Mouse (Mus musculus) liver, embryonic 14.5 days (tissue): ENCODE results near the gene Recql5. TPM values are rescaled to one million over a fixed set of nuclear protein-coding genes. Genes with fewer than 3 reads are reported as not detected.

Experiments used
- ATAC-seq: fragments of 200-750 bp; cut with Nextera tagmentation; 2 replicates; pipeline ENCODE4 v1.8.0; 2017; ENCODE audit warnings: moderate number of reproducible peaks, mild to moderate bottlenecking, moderate library complexity; ENCODE audit not compliant: insufficient read depth
- DNase-seq, 3 experiments: peaks; one replicate each; pipeline ENCODE4 v3.0.0-alpha.2; 2012 to 2013; ENCODE audit warnings: low read depth in 3 of 3, low spot score in 3 of 3
- H3K27ac ChIP-seq: fragments of 300-500 bp; sonication (generic); 2 replicates; pipeline ENCODE4 v1.5.1; 2014; ENCODE audit warnings: moderate library complexity, mild to moderate bottlenecking, control low read depth, inconsistent platforms
- H3K27me3 ChIP-seq: fragments of 300-500 bp; sonication (generic); 2 replicates; pipeline ENCODE4 v1.6.1; 2014; ENCODE audit warnings: mild to moderate bottlenecking, low read length, moderate library complexity; ENCODE audit not compliant: control insufficient read depth, insufficient read depth
- H3K36me3 ChIP-seq: fragments of 300-500 bp; sonication (generic); replicated peaks from 2 replicates; pipeline ENCODE4 v1.6.1; 2014; ENCODE audit warnings: low read depth; ENCODE audit not compliant: control insufficient read depth, insufficient read depth
- H3K4me1 ChIP-seq, 2 experiments: fragments of 200-500 bp in 1 of 2; fragments of 300-500 bp in 1 of 2; sonication (generic) in 1 of 2; replicated peaks; 2 replicates each; pipeline ENCODE4 v1.6.1; 2012 to 2014; ENCODE audit warnings: antibody characterized with exemption in 1 of 2, inconsistent platforms in 1 of 2, low read length in 1 of 2; ENCODE audit not compliant: control insufficient read depth in 2 of 2, insufficient read depth in 2 of 2
- H3K4me2 ChIP-seq: fragments of 300-500 bp; sonication (generic); 2 replicates; pipeline ENCODE4 v1.6.1; 2014; ENCODE audit warnings: low read depth, mild to moderate bottlenecking, control low read depth, moderate library complexity
- H3K4me3 ChIP-seq, 2 experiments: fragments of 200-500 bp in 1 of 2; fragments of 300-500 bp in 1 of 2; sonication (generic) in 1 of 2; 2 replicates each; pipeline ENCODE4 v1.5.1; 2012 to 2014; ENCODE audit warnings: low read depth in 2 of 2, low read length in 2 of 2, mild to moderate bottlenecking in 2 of 2, control low read depth in 1 of 2, inconsistent platforms in 1 of 2, moderate library complexity in 1 of 2; ENCODE audit not compliant: insufficient read depth in 1 of 2
- H3K9ac ChIP-seq: fragments of 300-500 bp; sonication (generic); replicated peaks from 2 replicates; pipeline ENCODE4 v1.6.1; 2014; ENCODE audit warnings: mild to moderate bottlenecking, control low read depth, moderate library complexity
- H3K9me3 ChIP-seq: fragments of 300-500 bp; sonication (generic); 2 replicates; pipeline ENCODE4 v1.6.1; 2016; ENCODE audit warnings: low read length, mixed read lengths; ENCODE audit not compliant: control insufficient read depth
- CTCF ChIP-seq: IDR thresholded peaks from 2 replicates; pipeline ENCODE4 v1.5.1; 2016; ENCODE audit warnings: antibody characterized with exemption, low read depth, control low read depth
- EP300 ChIP-seq: IDR thresholded peaks from 2 replicates; pipeline ENCODE4 v1.6.1; 2016; ENCODE audit warnings: antibody characterized with exemption, low read depth
- WGBS: fragments of 180-500 bp; shearing (Covaris S2); extraction: QIAGEN DNeasy Blood & Tissue Kit; methylation state at CpG from one replicate; pipeline ENCODE4 v1.1.7; 2014; ENCODE audit not compliant: insufficient replicate concordance; 5-methylcytosine and 5-hydroxymethylcytosine counted together
- polyA plus RNA-seq, 2 experiments: library from polyadenylated mRNA; depleted of rRNA in 1 of 2; stranded (reverse) in 1 of 2; unstranded in 1 of 2; fragments of >200 nt; fragmentation: Nextera tagmentation in 1 of 2; extraction: Ambion mirVana in 1 of 2; gene quantifications; 2 replicates each; pipeline versions ENCODE4 v1.2.1 to v1.2.3; 2012 to 2014

Recql5 gene
- polyA plus RNA-seq, 2 experiments: 6.1 to 7.3 TPM

DNA sequence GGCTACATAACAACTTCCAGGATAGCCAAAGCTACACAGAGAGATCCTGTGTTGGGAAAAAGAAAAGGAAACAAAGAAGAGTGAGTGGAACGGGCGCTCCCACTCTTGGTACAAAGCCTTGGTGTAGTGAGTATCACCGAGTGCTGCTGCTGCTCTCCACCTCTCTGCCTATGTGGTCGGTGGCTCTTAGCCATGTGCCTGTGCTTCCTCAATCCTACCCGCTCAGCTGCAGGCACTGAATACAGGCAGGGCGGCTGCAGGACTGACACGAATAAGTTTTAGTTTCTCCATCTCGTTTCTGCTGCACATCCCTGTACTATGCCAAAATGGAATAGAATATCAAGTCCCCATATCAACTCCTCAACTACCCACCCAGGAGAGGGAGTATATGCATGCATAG lies 4.2 kb downstream of the Recql5 start:
- Histone ChIP-seq H3K4me2 (no peak overlapping the region), H3K4me3 (no peak overlapping the region), H3K27ac (no peak overlapping the region), H3K4me1 (peaks cover 8 to 10% of the 10 kb centered on the region in 2 experiments), H3K9ac (no peak overlapping the region), H3K27me3 (no peaks in the 10 kb centered on the region), H3K9me3 (no peaks in the 10 kb centered on the region), H3K36me3 (no peaks in the 10 kb centered on the region; the same call in none of the 2 replicates)
- TF ChIP-seq CTCF (no peak), EP300 (no peak)
- DNase-seq (no peak), ATAC-seq (no peak)
- WGBS: 75% methylated on average over 8 of the region's 8 CpGs

DNA sequence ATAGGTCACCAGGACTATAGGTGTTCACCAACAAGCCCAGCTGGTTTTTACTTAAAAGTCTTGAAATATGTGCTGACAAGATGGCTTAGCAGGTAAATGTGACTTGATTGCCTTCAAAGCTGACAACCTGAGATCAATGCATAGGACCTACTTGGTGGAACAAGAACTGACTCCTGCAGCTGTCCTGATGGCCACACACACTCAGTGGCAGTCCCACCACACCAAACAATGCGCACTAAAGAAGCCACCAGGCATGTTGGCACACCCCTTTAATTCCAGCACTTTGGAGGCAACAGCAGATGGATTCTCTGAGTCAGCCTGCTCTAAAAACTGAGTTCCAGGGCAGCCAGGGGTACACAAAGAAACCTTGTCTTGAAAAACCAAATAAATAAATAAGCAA lies 11.3 kb downstream of the Recql5 start:
- 81% methylated on average over 1 of the region's 1 CpGs for WGBS
- no peak for ATAC-seq

DNA sequence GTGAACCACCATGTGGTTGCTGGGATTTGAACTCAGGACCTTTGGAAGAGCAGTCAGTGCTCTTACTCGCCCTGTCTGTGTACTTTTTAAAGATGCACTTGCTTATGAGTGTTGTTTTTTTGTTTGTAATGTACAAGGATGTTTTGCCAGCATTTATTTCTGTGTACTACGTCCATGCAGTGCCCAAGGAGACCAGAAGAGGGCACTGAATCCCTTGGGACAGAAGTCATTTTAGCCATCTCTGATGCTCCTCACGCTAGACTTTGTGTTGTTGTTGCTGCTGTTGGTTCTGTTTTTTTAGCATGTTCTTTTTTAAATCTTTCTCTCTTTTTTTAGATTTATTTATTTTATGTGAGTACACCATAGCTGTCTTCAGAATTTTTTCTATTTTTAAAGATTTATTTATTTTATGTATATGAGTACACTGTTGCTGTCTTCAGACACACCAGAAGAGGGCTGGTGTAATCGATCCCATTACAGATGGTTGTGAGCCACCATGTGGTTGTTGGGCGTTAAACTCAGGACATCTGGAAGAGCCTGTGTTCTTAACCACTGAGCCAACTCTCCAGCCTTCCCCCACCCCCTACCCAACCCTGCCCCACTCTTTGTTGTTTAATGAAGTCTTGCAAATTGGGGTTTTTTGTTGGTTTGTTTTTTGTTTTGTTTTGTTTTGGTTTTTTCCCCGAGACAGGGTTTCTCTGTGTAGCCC lies 13.0 kb downstream of the Recql5 start:
- WGBS: 22% methylated on average over 6 of the region's 6 CpGs
- no peaks in the 10 kb centered on the region for H3K27me3 ChIP-seq
- ATAC-seq (peak; percentile 73), DNase-seq (peak; percentile 45 to 64 (median 49))
- TF ChIP-seq EP300 (no peak), CTCF (peak; percentile 82)
- H3K27ac ChIP-seq: no peak overlapping the region; the same call in 1 of the 2 replicates
- peaks cover 10% of the 10 kb centered on the region for H3K36me3 ChIP-seq
- no peak overlapping the region for H3K4me2 ChIP-seq
- no peak overlapping the region for H3K9ac ChIP-seq
- H3K9me3 ChIP-seq: no peaks in the 10 kb centered on the region
- H3K4me3 ChIP-seq: no peak overlapping the region
- H3K4me1 ChIP-seq: peaks cover 0 to 5% of the 10 kb centered on the region in 2 experiments; a peak in 1 of 4 replicates

More for the DNA sequence above, 11.3 kb downstream of the Recql5 start:
- DNase-seq: no peak
- no peaks in the 10 kb centered on the region; a peak in 1 of 4 replicates for H3K4me1 ChIP-seq
- TF ChIP-seq CTCF: no peak
- TF ChIP-seq EP300: no peak
- H3K36me3 ChIP-seq: peaks cover 4% of the 10 kb centered on the region
- no peak overlapping the region for H3K4me3 ChIP-seq
- no peaks in the 10 kb centered on the region for H3K27me3 ChIP-seq
- no peak overlapping the region for H3K4me2 ChIP-seq
- no peaks in the 10 kb centered on the region for H3K9me3 ChIP-seq
- no peak overlapping the region for H3K9ac ChIP-seq
- H3K27ac ChIP-seq: no peak overlapping the region

DNA sequence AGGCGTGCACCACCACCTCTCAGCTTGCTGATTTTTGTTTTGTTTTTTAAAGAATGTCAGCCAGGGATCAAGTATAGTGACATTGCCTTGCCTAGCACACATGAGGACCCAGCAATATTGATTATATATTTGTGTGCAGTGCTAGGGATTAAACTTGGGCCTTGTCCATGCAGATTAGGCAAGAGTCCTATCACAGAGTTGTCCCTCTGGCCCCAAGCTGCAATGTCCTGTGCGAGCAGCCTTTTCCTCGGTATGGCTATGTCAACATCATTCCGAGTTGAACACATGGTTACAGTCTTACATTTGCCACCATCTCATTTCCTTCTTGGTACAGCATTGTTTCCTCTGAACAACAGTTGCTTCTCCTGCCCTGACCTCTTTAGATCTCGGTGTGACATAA lies 14.2 kb downstream of the Recql5 start:
- Histone ChIP-seq H3K9me3 (no peaks in the 10 kb centered on the region), H3K36me3 (peaks cover 10% of the 10 kb centered on the region), H3K4me2 (no peak overlapping the region), H3K4me3 (no peak overlapping the region), H3K27ac (no peak overlapping the region), H3K9ac (no peak overlapping the region), H3K27me3 (no peaks in the 10 kb centered on the region), H3K4me1 (peaks cover 0 to 5% of the 10 kb centered on the region in 2 experiments; a peak in 1 of 4 replicates)
- WGBS: 81% methylated on average over 5 of the region's 5 CpGs
- TF ChIP-seq CTCF (no peak), EP300 (no peak)
- no peak for DNase-seq
- no peak for ATAC-seq

DNA sequence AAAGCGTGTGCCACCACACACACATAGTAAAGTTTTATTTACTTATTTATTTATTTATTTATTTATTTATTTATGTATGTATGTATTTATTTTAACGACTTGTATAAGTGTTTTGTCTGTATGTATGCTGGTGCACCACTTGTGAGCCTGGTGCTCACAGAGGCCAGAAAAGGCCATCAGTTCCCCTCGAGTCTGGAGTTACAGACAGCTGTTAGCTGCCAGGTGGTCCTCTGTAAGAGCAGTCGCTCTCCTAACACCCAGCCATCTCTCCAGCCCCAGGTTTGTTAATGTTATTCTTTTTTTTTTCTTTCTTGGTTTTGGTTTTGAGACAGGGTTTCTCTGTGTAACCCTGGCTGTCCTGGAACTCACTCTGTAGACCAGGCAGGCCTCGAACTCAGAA lies 14.6 kb downstream of the Recql5 start:
- no peak overlapping the region for H3K27ac ChIP-seq
- DNase-seq (no peak), ATAC-seq (no peak)
- H3K4me3 ChIP-seq: no peak overlapping the region
- H3K27me3 ChIP-seq: no peaks in the 10 kb centered on the region
- H3K36me3 ChIP-seq: peaks cover 10% of the 10 kb centered on the region
- peaks cover 0 to 5% of the 10 kb centered on the region in 2 experiments; a peak in 1 of 4 replicates for H3K4me1 ChIP-seq
- H3K9me3 ChIP-seq: no peaks in the 10 kb centered on the region
- no peak overlapping the region for H3K4me2 ChIP-seq
- WGBS: 80% methylated on average over 5 of the region's 5 CpGs
- TF ChIP-seq EP300 (no peak), CTCF (no peak)
- no peak overlapping the region for H3K9ac ChIP-seq
